Mouse (Mus musculus): ENCODE data around the gene Fam110a. TPM values are rescaled to one million over a fixed set of nuclear protein-coding genes. Genes with fewer than 3 reads are reported as not detected.

Fam110a gene
- polyA plus RNA-seq, 1 experiment, result 33.0 TPM

DNA sequence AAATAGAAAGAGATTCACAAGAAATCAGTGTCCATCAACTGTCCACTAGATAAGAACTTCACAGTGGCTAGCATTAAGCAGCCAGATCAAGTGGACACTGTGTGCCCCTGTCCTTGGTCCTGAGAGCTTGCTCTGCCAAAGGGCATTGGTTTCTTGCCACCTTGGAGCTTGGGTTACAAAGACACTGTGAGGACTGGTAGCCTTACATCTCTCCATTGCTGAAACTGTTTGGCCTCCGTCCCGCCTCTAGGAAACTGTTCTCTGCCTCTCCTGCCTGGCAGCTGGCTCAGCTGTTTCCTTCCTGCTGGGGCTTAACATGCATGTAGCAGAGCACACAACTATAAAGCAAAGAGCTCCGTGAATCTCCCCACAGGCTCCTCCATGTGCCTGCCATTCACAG, 42.1 kb downstream of the Fam110a start:
- H3K4me1 ChIP-seq (replicated peaks; ENCODE audit: control insufficient read depth, insufficient read depth, low read length), result peaks cover 24% of the 10 kb centered on the region
- DNase-seq, result peak; percentile 33
- WGBS, result 9% methylated on average over 3 of the region's 3 CpGs
- peak overlapping the region; percentile 29; the same call in 1 of the 2 replicates for H3K27ac ChIP-seq (ENCODE audit: control insufficient read depth, insufficient read depth, low read length)
- H3K4me3 ChIP-seq (ENCODE audit: control insufficient read depth, insufficient read depth, low read length), result no peak overlapping the region
- TF ChIP-seq POLR2A (IDR thresholded peaks at IDR 0.05; ENCODE audit: control insufficient read depth, extremely low read depth, insufficient read depth, low read length, poor library complexity), result no peak
- TF ChIP-seq CTCF (IDR thresholded peaks at IDR 0.05; ENCODE audit: borderline replicate concordance, control insufficient read depth, extremely low read depth, insufficient read depth, low read length, poor library complexity), result no peak
- H3K36me3 ChIP-seq (ENCODE audit: control insufficient read depth, insufficient read depth, low read length), result no peaks in the 10 kb centered on the region
- H3K27me3 ChIP-seq (ENCODE audit: control insufficient read depth, insufficient read depth, low read length), result no peaks in the 10 kb centered on the region

DNA sequence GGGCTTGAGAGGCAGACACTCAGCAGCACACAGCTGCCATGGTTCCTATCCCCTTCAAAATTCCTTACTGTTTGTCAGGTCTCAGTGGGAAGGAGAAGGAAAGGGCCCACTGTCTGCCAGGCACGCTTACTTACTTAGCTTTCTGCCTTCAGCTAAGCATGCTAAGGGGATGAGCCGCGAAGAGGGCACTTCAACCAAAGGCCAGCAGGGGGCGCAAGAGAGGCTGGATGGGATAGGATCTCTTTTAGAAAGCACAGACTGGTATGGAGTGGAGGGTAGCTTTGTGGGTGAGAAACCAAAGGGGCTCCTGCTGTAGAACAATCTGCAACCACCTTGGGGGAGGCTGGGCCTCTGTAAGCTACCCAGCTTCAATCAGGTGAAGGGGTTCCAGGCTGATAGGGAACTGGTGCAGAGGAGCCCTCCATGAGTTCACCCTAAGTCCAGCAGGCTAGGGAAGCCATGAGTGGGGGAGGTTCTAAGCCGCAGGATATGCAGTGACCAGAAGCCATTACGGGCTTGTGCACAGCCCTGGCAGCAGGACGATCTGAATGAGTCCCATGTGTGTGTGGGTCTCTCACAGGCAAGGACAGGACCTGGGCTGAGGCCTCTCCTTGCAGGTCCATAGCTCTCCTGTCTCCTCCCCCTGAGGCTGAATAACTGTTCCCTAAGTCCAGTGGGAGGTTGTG, 49.5 kb downstream of the Fam110a start:
- H3K4me1 ChIP-seq (replicated peaks; ENCODE audit: control insufficient read depth, insufficient read depth, low read length), result no peaks in the 10 kb centered on the region
- no peak overlapping the region for H3K4me3 ChIP-seq (ENCODE audit: control insufficient read depth, insufficient read depth, low read length)
- DNase-seq, result peak; percentile 90
- WGBS, result 35% methylated on average over 7 of the region's 7 CpGs
- no peaks in the 10 kb centered on the region for H3K27me3 ChIP-seq (ENCODE audit: control insufficient read depth, insufficient read depth, low read length)
- TF ChIP-seq POLR2A (IDR thresholded peaks at IDR 0.05; ENCODE audit: control insufficient read depth, extremely low read depth, insufficient read depth, low read length, poor library complexity) (no peak), CTCF (IDR thresholded peaks at IDR 0.05; ENCODE audit: borderline replicate concordance, control insufficient read depth, extremely low read depth, insufficient read depth, low read length, poor library complexity) (peak; percentile 82; the same call in 1 of the 2 replicates)
- H3K27ac ChIP-seq (ENCODE audit: control insufficient read depth, insufficient read depth, low read length), result no peak overlapping the region
- no peaks in the 10 kb centered on the region for H3K36me3 ChIP-seq (ENCODE audit: control insufficient read depth, insufficient read depth, low read length)

DNA sequence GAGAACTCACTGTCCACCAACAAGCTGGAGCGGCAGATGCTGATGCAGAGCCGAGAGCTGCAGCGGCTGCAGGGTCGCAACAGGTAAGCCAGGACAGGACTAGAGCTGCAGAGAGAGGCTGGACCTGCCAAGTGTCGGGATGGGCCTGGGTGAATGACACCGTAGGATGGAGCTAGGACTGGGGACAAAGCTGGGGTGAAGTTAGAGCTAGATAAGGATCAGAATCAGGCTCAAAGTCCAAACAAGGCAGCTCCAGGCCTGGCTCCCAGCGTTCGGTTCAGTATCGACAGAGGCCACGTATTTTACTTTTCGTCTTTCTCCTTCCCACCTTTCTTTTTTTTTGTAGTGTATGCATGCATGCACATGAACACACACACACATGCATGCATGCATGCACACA, 52.9 kb downstream of the Fam110a start:
- no peak for DNase-seq
- WGBS, result 97% methylated on average over 11 of the region's 11 CpGs
- Histone ChIP-seq H3K4me1 (replicated peaks; ENCODE audit: control insufficient read depth, insufficient read depth, low read length) (no peaks in the 10 kb centered on the region), H3K27ac (ENCODE audit: control insufficient read depth, insufficient read depth, low read length) (no peak overlapping the region), H3K36me3 (ENCODE audit: control insufficient read depth, insufficient read depth, low read length) (no peaks in the 10 kb centered on the region), H3K4me3 (ENCODE audit: control insufficient read depth, insufficient read depth, low read length) (no peak overlapping the region), H3K27me3 (ENCODE audit: control insufficient read depth, insufficient read depth, low read length) (no peaks in the 10 kb centered on the region)
- TF ChIP-seq CTCF (IDR thresholded peaks at IDR 0.05; ENCODE audit: borderline replicate concordance, control insufficient read depth, extremely low read depth, insufficient read depth, low read length, poor library complexity) (no peak), POLR2A (IDR thresholded peaks at IDR 0.05; ENCODE audit: control insufficient read depth, extremely low read depth, insufficient read depth, low read length, poor library complexity) (no peak)

DNA sequence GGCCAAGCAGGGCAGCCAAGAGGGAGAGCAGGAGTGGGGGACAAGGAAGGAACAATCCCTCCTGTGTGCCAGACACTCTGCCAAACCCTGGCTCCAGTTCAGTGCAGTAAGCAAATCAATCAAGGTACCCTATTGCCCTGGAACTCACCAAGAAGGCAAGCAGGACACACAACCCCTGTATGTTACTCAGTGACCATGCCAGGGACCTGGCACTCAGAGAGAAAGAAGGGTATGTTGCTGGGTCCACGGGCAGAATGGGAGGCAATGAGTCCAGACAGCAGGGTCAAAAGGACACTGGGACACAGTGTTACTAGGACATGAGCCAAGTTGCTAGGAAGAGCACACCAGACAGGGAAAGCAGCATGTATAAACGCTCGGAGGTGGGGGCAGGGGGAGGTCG, 54.3 kb downstream of the Fam110a start:
- no peaks in the 10 kb centered on the region for H3K27me3 ChIP-seq (ENCODE audit: control insufficient read depth, insufficient read depth, low read length)
- WGBS, result 84% methylated on average over 4 of the region's 4 CpGs

DNA sequence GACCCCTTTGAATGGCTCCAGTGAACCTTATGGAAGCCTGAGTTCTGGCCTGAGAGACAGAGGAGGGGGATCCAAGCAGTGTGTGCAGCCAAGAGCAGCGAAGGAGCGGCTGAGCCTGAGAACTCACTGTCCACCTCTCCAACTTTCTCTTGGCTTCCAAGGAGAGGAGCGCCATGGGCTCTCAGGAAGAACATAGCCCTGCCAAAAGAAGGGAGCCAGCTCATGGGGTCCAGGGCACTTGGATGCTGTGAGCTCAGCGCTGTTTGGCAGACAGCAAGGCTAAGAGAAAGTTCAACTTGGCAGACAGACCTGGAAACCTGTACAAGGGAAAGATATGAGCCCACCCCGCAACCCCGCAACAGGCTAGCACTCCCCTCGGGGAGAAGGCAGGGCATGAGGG, 55.7 kb downstream of the Fam110a start:
- Histone ChIP-seq H3K4me3 (ENCODE audit: control insufficient read depth, insufficient read depth, low read length) (no peak overlapping the region), H3K36me3 (ENCODE audit: control insufficient read depth, insufficient read depth, low read length) (no peaks in the 10 kb centered on the region), H3K27ac (ENCODE audit: control insufficient read depth, insufficient read depth, low read length) (no peak overlapping the region), H3K27me3 (ENCODE audit: control insufficient read depth, insufficient read depth, low read length) (no peaks in the 10 kb centered on the region), H3K4me1 (replicated peaks; ENCODE audit: control insufficient read depth, insufficient read depth, low read length) (no peaks in the 10 kb centered on the region)
- TF ChIP-seq CTCF (IDR thresholded peaks at IDR 0.05; ENCODE audit: borderline replicate concordance, control insufficient read depth, extremely low read depth, insufficient read depth, low read length, poor library complexity), result no peak
- TF ChIP-seq POLR2A (IDR thresholded peaks at IDR 0.05; ENCODE audit: control insufficient read depth, extremely low read depth, insufficient read depth, low read length, poor library complexity), result no peak
- 95% methylated on average over 7 of the region's 7 CpGs for WGBS
- DNase-seq, result no peak

More for the DNA sequence above, 54.3 kb downstream of the Fam110a start:
- no peak for DNase-seq
- H3K27ac ChIP-seq (ENCODE audit: control insufficient read depth, insufficient read depth, low read length), result no peak overlapping the region
- H3K4me3 ChIP-seq (ENCODE audit: control insufficient read depth, insufficient read depth, low read length), result no peak overlapping the region
- H3K4me1 ChIP-seq (replicated peaks; ENCODE audit: control insufficient read depth, insufficient read depth, low read length), result no peaks in the 10 kb centered on the region
- H3K36me3 ChIP-seq (ENCODE audit: control insufficient read depth, insufficient read depth, low read length), result no peaks in the 10 kb centered on the region
- TF ChIP-seq POLR2A (IDR thresholded peaks at IDR 0.05; ENCODE audit: control insufficient read depth, extremely low read depth, insufficient read depth, low read length, poor library complexity) (no peak), CTCF (IDR thresholded peaks at IDR 0.05; ENCODE audit: borderline replicate concordance, control insufficient read depth, extremely low read depth, insufficient read depth, low read length, poor library complexity) (no peak)

DNA sequence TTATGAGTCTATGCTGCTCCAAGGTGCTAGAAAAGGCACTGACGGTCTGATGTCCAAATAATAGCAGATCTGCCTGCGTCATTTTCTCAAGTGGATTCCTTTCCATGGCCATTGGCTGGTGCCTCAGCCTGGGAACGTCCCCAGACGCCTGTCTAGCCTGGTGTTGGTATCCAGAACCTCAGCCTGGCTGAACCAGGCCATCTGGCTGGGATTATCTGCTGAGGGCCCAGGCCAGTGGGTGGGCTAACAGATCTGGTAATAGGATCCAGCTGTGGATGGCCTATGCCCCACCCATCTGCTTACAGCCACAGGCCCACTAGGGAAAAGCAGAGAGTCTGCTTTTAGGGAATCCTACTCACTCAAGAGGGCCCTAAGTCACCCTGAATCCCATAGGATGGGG, 58.4 kb downstream of the Fam110a start:
- H3K4me3 ChIP-seq (ENCODE audit: control insufficient read depth, insufficient read depth, low read length), result no peak overlapping the region
- H3K4me1 ChIP-seq (replicated peaks; ENCODE audit: control insufficient read depth, insufficient read depth, low read length), result no peaks in the 10 kb centered on the region
- no peak for TF ChIP-seq POLR2A (IDR thresholded peaks at IDR 0.05; ENCODE audit: control insufficient read depth, extremely low read depth, insufficient read depth, low read length, poor library complexity)
- H3K27me3 ChIP-seq (ENCODE audit: control insufficient read depth, insufficient read depth, low read length), result no peaks in the 10 kb centered on the region
- H3K36me3 ChIP-seq (ENCODE audit: control insufficient read depth, insufficient read depth, low read length), result no peaks in the 10 kb centered on the region
- 91% methylated on average over 4 of the region's 4 CpGs for WGBS
- DNase-seq, result no peak
- H3K27ac ChIP-seq (ENCODE audit: control insufficient read depth, insufficient read depth, low read length), result no peak overlapping the region

DNA sequence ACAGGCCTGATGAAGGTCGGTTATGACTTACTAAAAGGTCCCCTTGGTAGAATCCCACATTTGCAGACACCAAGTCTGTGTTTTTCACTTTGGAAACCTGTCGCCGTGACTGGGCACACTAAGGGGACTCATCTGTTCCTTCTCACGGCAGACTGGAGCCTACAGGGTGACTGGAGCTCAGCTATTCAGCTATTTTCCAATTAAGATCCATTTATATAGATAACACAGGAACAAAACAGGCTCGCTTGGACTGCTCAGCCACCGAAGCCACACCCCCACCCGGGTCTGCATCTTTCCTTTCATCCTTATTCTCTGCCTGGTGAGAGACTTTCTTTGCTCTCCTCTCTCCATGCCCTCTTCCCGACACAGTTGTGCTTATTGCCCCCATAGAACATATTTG, 59.0 kb downstream of the Fam110a start:
- TF ChIP-seq CTCF (IDR thresholded peaks at IDR 0.05; ENCODE audit: borderline replicate concordance, control insufficient read depth, extremely low read depth, insufficient read depth, low read length, poor library complexity) (no peak), POLR2A (IDR thresholded peaks at IDR 0.05; ENCODE audit: control insufficient read depth, extremely low read depth, insufficient read depth, low read length, poor library complexity) (no peak)
- H3K4me1 ChIP-seq (replicated peaks; ENCODE audit: control insufficient read depth, insufficient read depth, low read length), result no peaks in the 10 kb centered on the region
- 89% methylated on average over 8 of the region's 8 CpGs for WGBS
- H3K4me3 ChIP-seq (ENCODE audit: control insufficient read depth, insufficient read depth, low read length), result no peak overlapping the region
- no peak overlapping the region for H3K27ac ChIP-seq (ENCODE audit: control insufficient read depth, insufficient read depth, low read length)
- no peak for DNase-seq
- H3K36me3 ChIP-seq (ENCODE audit: control insufficient read depth, insufficient read depth, low read length), result no peaks in the 10 kb centered on the region
- H3K27me3 ChIP-seq (ENCODE audit: control insufficient read depth, insufficient read depth, low read length), result no peaks in the 10 kb centered on the region

Other genes starting within 250 kb of the Fam110a start
- gene Psmf1, start 236.0 kb downstream of the Fam110a start, polyA plus RNA-seq (2012; rRNA removed), result 63.4 and 67.9 TPM in 2 replicates
- 0.09 TPM in 2 replicates for gene Rspo4, start 137.3 kb downstream of the Fam110a start, polyA plus RNA-seq (2012; rRNA removed)
- 0.80 TPM in 2 replicates for gene Angpt4, start 69.0 kb downstream of the Fam110a start, polyA plus RNA-seq (2012; rRNA removed)
- gene Slc52a3, start 16.3 kb upstream of the Fam110a start, polyA plus RNA-seq (2012; rRNA removed), result 3.7 and 4.6 TPM in 2 replicates
- 0.16 and 0.27 TPM in 2 replicates for gene Scrt2, start 101.3 kb upstream of the Fam110a start, polyA plus RNA-seq (2012; rRNA removed)
- 46.8 and 50.3 TPM in 2 replicates for gene Srxn1, start 125.3 kb upstream of the Fam110a start, polyA plus RNA-seq (2012; rRNA removed)
- gene Tcf15, start 163.3 kb upstream of the Fam110a start, polyA plus RNA-seq (2012; rRNA removed), result 3.4 and 5.0 TPM in 2 replicates
- 34.3 and 36.1 TPM in 2 replicates for gene Csnk2a1, start 246.6 kb upstream of the Fam110a start, polyA plus RNA-seq (2012; rRNA removed)

Data from thymus, adult 2 months (tissue).